Mouse (Mus musculus) kidney, postnatal 10 days (tissue): ENCODE measurements around the gene Pkn1.
A peak's percentile ranks its signal among the peaks of the same experiment; 100 is the strongest.

Source experiments
- DNase-seq: peaks from one replicate; pipeline ENCODE4 v3.0.0; 2021; ENCODE audit warnings: mixed read lengths

Gene Pkn1

GRCm38 (mm10) chr8:83652030-83652743 is 46.8 kb downstream of the Pkn1 start, which contains the start of gene Gipc1:
TSS of gene Gipc1 (plus strand) at chr8:83652677.
- peak; percentile 97 for DNase-seq

GRCm38 (mm10) chr8:83649699-83650098 is 49.3 kb downstream of the Pkn1 start:
- DNase-seq: no peak

GRCm38 (mm10) chr8:83648031-83648430 is 50.9 kb downstream of the Pkn1 start:
- DNase-seq: no peak

GRCm38 (mm10) chr8:83647511-83647910 is 51.5 kb downstream of the Pkn1 start:
- no peak for DNase-seq

GRCm38 (mm10) chr8:83639649-83640048 is 59.3 kb downstream of the Pkn1 start:
- DNase-seq: no peak

GRCm38 (mm10) chr8:83638856-83639255 is 60.1 kb downstream of the Pkn1 start:
- no peak for DNase-seq

GRCm38 (mm10) chr8:83632083-83632707 is 66.8 kb downstream of the Pkn1 start:
- DNase-seq: no peak

GRCm38 (mm10) chr8:83625676-83626299 is 73.2 kb downstream of the Pkn1 start:
- DNase-seq: no peak

- peak; percentile 65 for DNase-seq
Observed at GRCm38 (mm10) chr8:83624739-83625138, 74.2 kb downstream of the Pkn1 start.

- DNase-seq: no peak
Observed at GRCm38 (mm10) chr8:83623549-83623948, 75.4 kb downstream of the Pkn1 start.

- DNase-seq: peak; percentile 93
Observed at GRCm38 (mm10) chr8:83622389-83622989, 76.5 kb downstream of the Pkn1 start.

GRCm38 (mm10) chr8:83621691-83622388 is 77.1 kb downstream of the Pkn1 start:
- no peak for DNase-seq

GRCm38 (mm10) chr8:83619568-83620285 is 79.3 kb downstream of the Pkn1 start:
- DNase-seq: no peak

- no peak for DNase-seq
Observed at GRCm38 (mm10) chr8:83618566-83618965, 80.4 kb downstream of the Pkn1 start.

- no peak for DNase-seq
Observed at GRCm38 (mm10) chr8:83617111-83617510, 81.9 kb downstream of the Pkn1 start.

GRCm38 (mm10) chr8:83616625-83617024 is 82.4 kb downstream of the Pkn1 start:
- no peak for DNase-seq
